Mouse (Mus musculus) heart, embryonic 14.5 days (tissue): ENCODE measurements around the gene Psmb1. TPM values are rescaled to one million over a fixed set of nuclear protein-coding genes. Genes with fewer than 3 reads are reported as not detected.

Experiments used
- ATAC-seq: fragments of 200-750 bp; cut with Nextera tagmentation; 2 replicates; pipeline ENCODE4 v1.8.0; 2017; ENCODE audit warnings: low read depth, moderate TSS enrichment; ENCODE audit not compliant: insufficient number of reproducible peaks, insufficient read depth, low FRiP score
- H3K27ac ChIP-seq, 2 experiments: fragments of 200-500 bp in 1 of 2; fragments of 300-500 bp in 1 of 2; sonication (generic) in 1 of 2; replicated peaks in 1 of 2; 2 replicates each; pipeline ENCODE4 v1.5.1; 2012 to 2014; ENCODE audit warnings: low read depth in 2 of 2, low read length in 2 of 2, control low read depth in 1 of 2, mild to moderate bottlenecking in 1 of 2, mixed read lengths in 1 of 2; ENCODE audit not compliant: control insufficient read depth in 1 of 2, insufficient read depth in 1 of 2
- H3K27me3 ChIP-seq: fragments of 300-500 bp; sonication (generic); 2 replicates; pipeline ENCODE4 v1.6.1; 2014; ENCODE audit warnings: mild to moderate bottlenecking, low read length, control low read depth; ENCODE audit not compliant: control insufficient read depth, insufficient read depth
- H3K36me3 ChIP-seq: fragments of 300-500 bp; sonication (generic); 2 replicates; pipeline ENCODE4 v1.6.1; 2014; ENCODE audit warnings: mild to moderate bottlenecking, control low read depth, low read length, mixed read lengths; ENCODE audit not compliant: control insufficient read depth, insufficient read depth
- H3K4me1 ChIP-seq, 2 experiments: fragments of 200-500 bp in 1 of 2; fragments of 300-500 bp in 1 of 2; sonication (generic) in 1 of 2; 2 replicates each; pipeline ENCODE4 v1.6.1; 2012 to 2014; ENCODE audit warnings: low read length in 2 of 2, control low read depth in 1 of 2, mixed read lengths in 1 of 2; ENCODE audit not compliant: control insufficient read depth in 2 of 2, insufficient read depth in 2 of 2
- H3K4me2 ChIP-seq: fragments of 300-500 bp; sonication (generic); 2 replicates; pipeline ENCODE4 v1.6.1; 2014; ENCODE audit warnings: mild to moderate bottlenecking, low read length
- H3K4me3 ChIP-seq, 2 experiments: fragments of 200-500 bp in 1 of 2; fragments of 300-500 bp in 1 of 2; sonication (generic) in 1 of 2; 2 replicates each; pipeline ENCODE4 v1.5.1; 2012 to 2014; ENCODE audit warnings: low read length in 2 of 2, mild to moderate bottlenecking in 2 of 2, control low read depth in 1 of 2, low read depth in 1 of 2, moderate library complexity in 1 of 2; ENCODE audit not compliant: control insufficient read depth in 1 of 2, insufficient read depth in 1 of 2
- H3K9ac ChIP-seq: fragments of 300-500 bp; sonication (generic); 2 replicates; pipeline ENCODE4 v1.6.1; 2014; ENCODE audit warnings: mild to moderate bottlenecking, low read length
- H3K9me3 ChIP-seq: fragments of 300-500 bp; sonication (generic); 2 replicates; pipeline ENCODE4 v1.6.1; 2016; ENCODE audit warnings: low read length, control low read depth; ENCODE audit not compliant: control insufficient read depth
- WGBS: fragments of 180-500 bp; shearing (Covaris S2); extraction: QIAGEN DNeasy Blood & Tissue Kit; methylation state at CpG from one replicate; pipeline ENCODE4 v1.1.7; 2014; 5-methylcytosine and 5-hydroxymethylcytosine counted together
- polyA plus RNA-seq: library from polyadenylated mRNA; unstranded; fragments of >200 nt; fragmentation: Nextera tagmentation; extraction: Ambion mirVana; gene quantifications from 2 replicates; pipeline ENCODE4 v1.2.1, GENCODE M21; 2014

The Psmb1 gene
- polyA plus RNA-seq, 1 experiment from 2014 or later, result 225 TPM

DNA sequence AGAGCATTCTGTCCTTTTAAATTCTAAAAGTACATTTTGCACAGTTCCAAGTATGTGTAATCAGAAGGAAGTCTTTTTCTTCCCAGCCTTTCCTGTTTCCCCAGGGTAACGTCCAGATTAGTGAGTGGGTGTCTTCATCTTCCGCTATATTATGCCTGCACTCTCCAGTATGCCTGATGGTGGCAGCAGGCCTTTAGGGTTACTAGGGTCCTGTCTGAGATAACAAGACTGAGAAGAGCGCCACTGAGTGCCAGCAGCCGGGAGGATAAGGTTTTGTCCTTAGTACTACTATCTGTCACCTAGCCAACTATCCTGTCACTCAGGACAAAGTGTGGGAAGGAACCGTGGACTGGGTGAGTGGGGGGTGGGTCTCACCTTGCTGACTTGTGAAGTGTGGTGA, 18.2 kb upstream of the Psmb1 start:
- WGBS, result 31% methylated on average over 5 of the region's 5 CpGs
- no peaks in the 10 kb centered on the region for H3K9me3 ChIP-seq
- H3K4me3 ChIP-seq, result no peak overlapping the region
- H3K27ac ChIP-seq, result no peak overlapping the region
- ATAC-seq, result no peak
- H3K36me3 ChIP-seq, result peaks cover 99% of the 10 kb centered on the region
- no peaks in the 10 kb centered on the region for H3K27me3 ChIP-seq
- no peaks in the 10 kb centered on the region for H3K4me1 ChIP-seq
- H3K9ac ChIP-seq, result no peak overlapping the region
- no peak overlapping the region for H3K4me2 ChIP-seq

DNA sequence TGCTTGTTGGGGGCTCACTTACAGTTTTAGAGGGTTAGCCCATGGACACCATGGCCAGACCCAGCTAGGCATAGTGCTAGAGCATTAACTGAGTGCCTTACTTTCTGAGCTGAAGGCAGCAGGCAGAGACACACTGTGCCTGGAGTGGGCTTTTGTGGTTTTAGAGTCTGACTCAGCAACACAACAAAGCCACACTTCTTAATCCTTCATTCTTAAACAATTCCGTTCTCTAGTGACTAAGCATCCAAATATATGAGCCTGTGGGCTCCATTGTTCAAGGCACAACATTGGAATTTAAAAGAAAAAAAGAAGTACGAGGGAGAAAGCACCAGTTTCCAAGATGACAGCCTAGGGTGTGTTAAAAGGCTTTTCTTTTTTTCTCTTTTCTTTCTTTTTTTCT, 11.1 kb upstream of the Psmb1 start:
- Histone ChIP-seq H3K27ac (no peak overlapping the region), H3K36me3 (peaks cover 99% of the 10 kb centered on the region), H3K27me3 (no peaks in the 10 kb centered on the region), H3K4me3 (no peak overlapping the region), H3K9me3 (peaks cover 4% of the 10 kb centered on the region; the same call in 1 of the 2 replicates), H3K4me1 (no peaks in the 10 kb centered on the region), H3K9ac (no peak overlapping the region), H3K4me2 (no peak overlapping the region)
- ATAC-seq, result no peak
- 96% methylated on average over 2 of the region's 2 CpGs for WGBS

DNA sequence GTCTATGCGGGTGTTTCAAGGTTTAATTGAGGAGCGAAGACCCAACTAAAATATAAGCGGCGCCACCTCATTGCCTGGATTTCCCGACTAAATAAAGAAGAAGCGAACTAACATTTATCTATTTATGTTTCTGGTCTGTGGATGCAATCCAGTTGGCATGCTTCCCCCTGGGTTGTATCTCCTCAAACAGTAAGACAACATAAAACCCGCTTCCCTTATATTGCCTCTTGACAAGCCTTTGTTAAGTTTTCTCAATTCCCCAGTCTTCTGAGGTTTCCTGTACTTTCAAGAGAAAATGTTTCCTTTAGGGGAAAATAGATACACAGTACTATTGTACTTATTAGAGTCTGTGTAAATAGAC, 818 bp downstream of the Psmb1 start:
- Histone ChIP-seq H3K4me1 (peaks cover 0 to 32% of the 10 kb centered on the region in 2 experiments; a peak in 3 of 4 replicates), H3K27ac (peak overlapping the region; percentile 66 to 86; a peak in 2 of 4 replicates)
- WGBS, result 32% methylated on average over 7 of the region's 7 CpGs

DNA sequence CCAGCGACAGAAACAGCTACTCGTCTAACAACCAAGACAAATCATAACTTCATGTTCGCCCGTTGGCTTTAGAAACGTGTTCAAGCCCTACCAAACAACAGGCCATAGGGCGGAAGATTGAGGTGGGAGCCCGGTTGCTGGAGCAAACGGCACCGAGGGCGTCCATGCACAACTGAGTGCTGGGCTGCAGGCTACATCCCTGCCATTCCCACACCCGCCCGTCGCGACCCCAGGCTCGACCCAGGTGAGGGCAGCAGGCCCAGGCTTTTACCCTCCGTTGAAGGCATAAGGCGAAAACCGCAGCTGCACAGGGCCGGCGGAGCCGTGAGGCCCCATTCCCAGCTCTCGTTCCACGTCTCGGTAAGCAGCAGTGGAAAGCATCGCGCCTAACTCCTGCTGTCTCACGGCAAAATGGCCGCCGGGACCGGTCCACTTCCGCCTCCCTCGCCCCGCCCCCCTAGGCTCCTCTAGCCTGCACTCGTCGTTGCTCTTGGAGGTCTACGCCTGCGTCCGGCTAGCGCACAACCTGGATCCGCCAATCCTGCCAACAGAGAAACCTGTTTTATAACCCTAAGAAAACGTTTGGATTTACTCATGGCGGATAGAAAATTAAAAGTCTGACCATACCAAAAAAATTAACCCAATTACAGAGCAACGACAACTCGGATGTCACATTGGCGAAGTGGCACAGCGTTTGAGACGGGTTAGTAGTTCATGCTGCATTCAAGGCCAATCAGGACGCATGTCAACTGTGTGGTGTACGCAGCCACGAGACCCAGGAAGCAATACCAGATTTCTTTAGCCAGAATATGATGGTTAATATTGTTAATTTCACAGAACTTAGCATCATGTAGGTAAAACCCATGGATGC, 1.4 kb downstream of the Psmb1 start:
- Histone ChIP-seq H3K4me2 (peak overlapping the region; percentile 90), H3K4me3 (peak overlapping the region; percentile 78 to 87), H3K27ac (peak overlapping the region; percentile 86 to 93), H3K27me3 (no peaks in the 10 kb centered on the region), H3K36me3 (peaks cover 30% of the 10 kb centered on the region), H3K4me1 (peaks cover 0 to 32% of the 10 kb centered on the region in 2 experiments; a peak in 3 of 4 replicates), H3K9ac (peak overlapping the region; percentile 88), H3K9me3 (no peaks in the 10 kb centered on the region)
- peak; percentile 91 for ATAC-seq
- WGBS, result under 1% methylated on average over 50 of the region's 50 CpGs

More for the DNA sequence above, 818 bp downstream of the Psmb1 start:
- H3K9me3 ChIP-seq, result no peaks in the 10 kb centered on the region
- no peak for ATAC-seq
- H3K4me3 ChIP-seq, result peak overlapping the region; percentile 78 to 87; a peak in 3 of 4 replicates
- H3K4me2 ChIP-seq, result peak overlapping the region; percentile 90
- peaks cover 30% of the 10 kb centered on the region for H3K36me3 ChIP-seq
- peak overlapping the region; percentile 88 for H3K9ac ChIP-seq
- H3K27me3 ChIP-seq, result no peaks in the 10 kb centered on the region

DNA sequence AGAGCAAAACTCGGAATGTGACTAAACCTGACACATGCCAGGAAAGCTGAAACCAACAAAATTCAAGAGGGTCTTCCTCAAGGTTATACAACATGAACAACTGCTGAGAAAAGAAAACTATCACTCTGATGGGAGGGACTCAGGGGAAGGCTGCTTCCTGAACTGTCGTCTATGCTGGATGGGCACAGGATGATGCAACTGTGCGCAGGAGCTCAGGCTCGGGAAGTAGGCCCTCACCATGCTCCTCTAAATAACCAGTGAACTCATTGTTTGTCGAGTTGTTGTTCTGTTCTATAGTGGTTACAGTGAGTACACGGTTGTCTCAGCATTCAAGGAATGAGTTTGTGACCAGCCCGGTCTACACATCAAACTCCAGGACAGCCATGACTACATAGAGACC, 9.0 kb downstream of the Psmb1 start:
- Histone ChIP-seq H3K4me2 (no peak overlapping the region), H3K9me3 (no peaks in the 10 kb centered on the region), H3K27me3 (no peaks in the 10 kb centered on the region), H3K9ac (no peak overlapping the region), H3K4me3 (no peak overlapping the region), H3K36me3 (peaks cover 61% of the 10 kb centered on the region), H3K27ac (peak overlapping the region in 1 of 2 experiments; percentile 2; a peak in 1 of 4 replicates), H3K4me1 (peaks cover 0 to 7% of the 10 kb centered on the region in 2 experiments; a peak in 1 of 4 replicates)
- WGBS, result 73% methylated on average over 7 of the region's 7 CpGs
- ATAC-seq, result no peak

DNA sequence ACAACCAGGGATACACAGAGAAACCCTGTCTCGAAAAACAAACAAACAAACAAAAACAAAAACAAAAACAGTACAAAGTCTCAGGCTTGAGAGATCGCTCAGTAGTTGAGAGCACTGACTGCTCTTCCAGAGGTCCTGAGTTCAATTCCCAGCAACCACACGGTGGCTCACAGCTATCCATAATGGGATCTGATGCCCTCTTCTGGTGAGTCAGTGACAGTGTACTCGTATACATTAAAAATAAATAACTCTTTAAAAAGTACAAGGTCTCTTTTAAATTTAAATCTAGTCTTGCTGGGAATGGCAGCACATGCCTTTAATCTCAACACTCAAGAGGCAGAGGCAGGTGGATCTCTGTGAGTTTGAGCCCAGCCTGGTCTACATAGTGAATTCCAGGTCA, 26.9 kb downstream of the Psmb1 start:
- no peaks in the 10 kb centered on the region for H3K27me3 ChIP-seq
- ATAC-seq, result no peak

DNA sequence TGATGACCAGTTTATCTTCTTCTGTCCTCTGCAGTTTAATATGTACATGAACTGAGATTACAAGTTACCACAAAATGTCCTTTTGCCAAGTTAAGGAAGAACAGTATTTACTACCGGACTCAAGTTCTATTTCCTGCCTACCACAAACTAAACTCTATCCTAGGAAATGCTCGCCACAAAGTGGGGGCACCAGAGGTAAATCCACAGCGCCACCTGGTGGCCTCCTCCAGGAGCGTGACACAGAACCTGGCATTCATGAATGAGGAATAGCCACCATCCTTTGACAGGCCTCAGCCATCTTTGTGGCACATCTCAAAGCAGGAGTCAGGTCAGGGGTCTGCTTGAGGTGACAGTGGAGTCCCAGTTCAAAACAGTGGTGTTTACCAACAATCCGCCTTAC, 31.9 kb downstream of the Psmb1 start:
- peak; percentile 43; the same call in 1 of the 2 replicates for ATAC-seq
- Histone ChIP-seq H3K9ac (no peak overlapping the region), H3K4me2 (no peak overlapping the region), H3K4me3 (no peak overlapping the region), H3K36me3 (peaks cover 36% of the 10 kb centered on the region), H3K27ac (no peak overlapping the region), H3K9me3 (no peaks in the 10 kb centered on the region), H3K4me1 (peaks cover 2% of the 10 kb centered on the region in 2 experiments; a peak in 2 of 4 replicates), H3K27me3 (no peaks in the 10 kb centered on the region)
- WGBS, result 13% methylated on average over 5 of the region's 5 CpGs

More for the DNA sequence above, 26.9 kb downstream of the Psmb1 start:
- H3K27ac ChIP-seq, result no peak overlapping the region
- peaks cover 80% of the 10 kb centered on the region for H3K36me3 ChIP-seq
- 87% methylated on average over 4 of the region's 4 CpGs for WGBS
- H3K9me3 ChIP-seq, result no peaks in the 10 kb centered on the region
- H3K9ac ChIP-seq, result no peak overlapping the region
- H3K4me3 ChIP-seq, result no peak overlapping the region
- no peaks in the 10 kb centered on the region for H3K4me1 ChIP-seq
- no peak overlapping the region for H3K4me2 ChIP-seq
